Mouse (Mus musculus) ovary, postnatal 36 days (tissue): ENCODE measurements around the gene Unc5cl.

Experiments
- DNase-seq: peaks from one replicate; pipeline ENCODE4 v3.0.0; 2022; ENCODE audit warnings: low spot score, mixed read lengths

Gene Unc5cl

GRCm38 (mm10) chr17:48432158-48432980, 22.3 kb upstream of the Unc5cl start, which contains the start of gene Apobec2:
Gene Apobec2, minus strand, starts transcription at chr17:48432930.
- no peak for DNase-seq

- DNase-seq, result no peak
Observed at GRCm38 (mm10) chr17:48433006-48433655, 21.6 kb upstream of the Unc5cl start.

GRCm38 (mm10) chr17:48433689-48434330, 20.9 kb upstream of the Unc5cl start:
- no peak for DNase-seq

- DNase-seq, result no peak
Observed at GRCm38 (mm10) chr17:48434479-48434878, 20.2 kb upstream of the Unc5cl start.

- DNase-seq, result no peak
Observed at GRCm38 (mm10) chr17:48436487-48436886, 18.2 kb upstream of the Unc5cl start.

GRCm38 (mm10) chr17:48437421-48437911, 17.2 kb upstream of the Unc5cl start:
- DNase-seq, result no peak

GRCm38 (mm10) chr17:48442745-48443457, 11.8 kb upstream of the Unc5cl start:
- DNase-seq, result no peak

- DNase-seq, result no peak
Observed at GRCm38 (mm10) chr17:48443542-48444145, 11.1 kb upstream of the Unc5cl start.

GRCm38 (mm10) chr17:48447675-48448074, 7.0 kb upstream of the Unc5cl start:
- no peak for DNase-seq

- DNase-seq, result no peak
Observed at GRCm38 (mm10) chr17:48450666-48451352, 3.9 kb upstream of the Unc5cl start.

GRCm38 (mm10) chr17:48451353-48451675, 3.4 kb upstream of the Unc5cl start, which contains the start of gene Tspo2:
Gene Tspo2, minus strand, starts transcription at chr17:48451522.
- no peak for DNase-seq

GRCm38 (mm10) chr17:48451753-48452444, 2.8 kb upstream of the Unc5cl start:
- no peak for DNase-seq

- no peak for DNase-seq
Observed at GRCm38 (mm10) chr17:48453489-48453888, 1.2 kb upstream of the Unc5cl start.

- no peak for DNase-seq
Observed at GRCm38 (mm10) chr17:48454190-48454589, 511 bp upstream of the Unc5cl start.

- no peak for DNase-seq
Observed at GRCm38 (mm10) chr17:48455955-48456354, 1.3 kb downstream of the Unc5cl start.

GRCm38 (mm10) chr17:48457971-48458653, 3.4 kb downstream of the Unc5cl start:
- DNase-seq, result no peak

- no peak for DNase-seq
Observed at GRCm38 (mm10) chr17:48462096-48462495, 7.4 kb downstream of the Unc5cl start.

GRCm38 (mm10) chr17:48463391-48463790, 8.7 kb downstream of the Unc5cl start:
- no peak for DNase-seq

- no peak for DNase-seq
Observed at GRCm38 (mm10) chr17:48466769-48467394, 12.2 kb downstream of the Unc5cl start.
